Mouse (Mus musculus): ENCODE data around the gene Trib2. TPM values are rescaled to one million over a fixed set of nuclear protein-coding genes. Genes with fewer than 3 reads are reported as not detected.

Trib2 gene
- 62.0 and 67.3 TPM in 2 replicates for polyA plus RNA-seq (2014; fragmentation: Nextera tagmentation; extraction: Ambion mirVana)

GRCm38 (mm10) chr12:15816740-15817178 is at the start of gene Trib2:
Gene Trib2 (minus strand): TSS chr12:15816922.
- Histone ChIP-seq H3K4me1 (ENCODE audit: control insufficient read depth, insufficient read depth, low read length) (peaks cover 10% of the 10 kb centered on the region), H3K9me3 (ENCODE audit: control insufficient read depth, low read length) (no peaks in the 10 kb centered on the region), H3K36me3 (ENCODE audit: control insufficient read depth, insufficient read depth, low read length) (no peaks in the 10 kb centered on the region), H3K27me3 (replicated peaks; ENCODE audit: control insufficient read depth, insufficient read depth, low read length) (no peaks in the 10 kb centered on the region), H3K27ac (replicated peaks; ENCODE audit: low read depth, low read length) (peak within 1 kb of the TSS; percentile 98), H3K4me2 (ENCODE audit: low read depth, low read length) (peak within 1 kb of the TSS; percentile 77), H3K4me3 (ENCODE audit: low read depth, low read length) (peak within 1 kb of the TSS; percentile 70), H3K9ac (ENCODE audit: low read depth, low read length) (peak within 1 kb of the TSS; percentile 90)
- peak; percentile 92 for ATAC-seq (ENCODE audit: low read depth)
- peak; percentile 97 for DNase-seq (ENCODE audit: low spot score)
- WGBS: under 1% methylated on average over 33 of the region's 50 CpGs

GRCm38 (mm10) chr12:15858005-15858404 is 41.3 kb upstream of the Trib2 start:
- H3K27ac ChIP-seq (replicated peaks; ENCODE audit: low read depth, low read length): no peak overlapping the region
- ATAC-seq (ENCODE audit: low read depth) (no peak), DNase-seq (ENCODE audit: low spot score) (no peak)
- no peaks in the 10 kb centered on the region for H3K9me3 ChIP-seq (ENCODE audit: control insufficient read depth, low read length)
- no peaks in the 10 kb centered on the region for H3K36me3 ChIP-seq (ENCODE audit: control insufficient read depth, insufficient read depth, low read length)
- H3K27me3 ChIP-seq (replicated peaks; ENCODE audit: control insufficient read depth, insufficient read depth, low read length): no peaks in the 10 kb centered on the region
- H3K4me1 ChIP-seq (ENCODE audit: control insufficient read depth, insufficient read depth, low read length): no peaks in the 10 kb centered on the region
- H3K4me3 ChIP-seq (ENCODE audit: low read depth, low read length): no peak overlapping the region
- H3K4me2 ChIP-seq (ENCODE audit: low read depth, low read length): no peak overlapping the region
- no peak overlapping the region for H3K9ac ChIP-seq (ENCODE audit: low read depth, low read length)
- 91% methylated on average over 4 of the region's 4 CpGs for WGBS

- Histone ChIP-seq H3K4me1 (ENCODE audit: control insufficient read depth, insufficient read depth, low read length) (0 out of 2 replicates have a peak, but pooled peaks cover 5% of the 10 kb centered on the region), H3K9ac (ENCODE audit: low read depth, low read length) (no peak overlapping the region), H3K4me2 (ENCODE audit: low read depth, low read length) (no peak overlapping the region), H3K9me3 (ENCODE audit: control insufficient read depth, low read length) (no peaks in the 10 kb centered on the region), H3K27ac (replicated peaks; ENCODE audit: low read depth, low read length) (no peak overlapping the region), H3K27me3 (replicated peaks; ENCODE audit: control insufficient read depth, insufficient read depth, low read length) (no peaks in the 10 kb centered on the region), H3K36me3 (ENCODE audit: control insufficient read depth, insufficient read depth, low read length) (no peaks in the 10 kb centered on the region), H3K4me3 (ENCODE audit: low read depth, low read length) (no peak overlapping the region)
- WGBS: 50% methylated on average over 5 of the region's 5 CpGs
- ATAC-seq (ENCODE audit: low read depth): no peak
- no peak for DNase-seq (ENCODE audit: low spot score)
Observed at GRCm38 (mm10) chr12:15855891-15856290, 39.2 kb upstream of the Trib2 start.

GRCm38 (mm10) chr12:15852781-15853180 is 36.1 kb upstream of the Trib2 start:
- 33% methylated on average over 4 of the region's 4 CpGs for WGBS
- H3K4me1 ChIP-seq (ENCODE audit: control insufficient read depth, insufficient read depth, low read length): 0 out of 2 replicates have a peak, but pooled peaks cover 9% of the 10 kb centered on the region
- H3K9me3 ChIP-seq (ENCODE audit: control insufficient read depth, low read length): no peaks in the 10 kb centered on the region
- H3K4me3 ChIP-seq (ENCODE audit: low read depth, low read length): no peak overlapping the region
- no peak overlapping the region for H3K27ac ChIP-seq (replicated peaks; ENCODE audit: low read depth, low read length)
- ATAC-seq (ENCODE audit: low read depth) (peak; percentile 82; the same call in 1 of the 2 replicates), DNase-seq (ENCODE audit: low spot score) (peak; percentile 69)
- no peak overlapping the region for H3K4me2 ChIP-seq (ENCODE audit: low read depth, low read length)
- no peaks in the 10 kb centered on the region for H3K27me3 ChIP-seq (replicated peaks; ENCODE audit: control insufficient read depth, insufficient read depth, low read length)
- H3K36me3 ChIP-seq (ENCODE audit: control insufficient read depth, insufficient read depth, low read length): no peaks in the 10 kb centered on the region
- H3K9ac ChIP-seq (ENCODE audit: low read depth, low read length): no peak overlapping the region

GRCm38 (mm10) chr12:15852031-15852430 is 35.3 kb upstream of the Trib2 start:
- no peaks in the 10 kb centered on the region for H3K27me3 ChIP-seq (replicated peaks; ENCODE audit: control insufficient read depth, insufficient read depth, low read length)
- 0 out of 2 replicates have a peak, but pooled peaks cover 9% of the 10 kb centered on the region for H3K4me1 ChIP-seq (ENCODE audit: control insufficient read depth, insufficient read depth, low read length)
- no peak overlapping the region for H3K9ac ChIP-seq (ENCODE audit: low read depth, low read length)
- H3K4me3 ChIP-seq (ENCODE audit: low read depth, low read length): no peak overlapping the region
- WGBS: 76% methylated on average over 4 of the region's 4 CpGs
- no peaks in the 10 kb centered on the region for H3K36me3 ChIP-seq (ENCODE audit: control insufficient read depth, insufficient read depth, low read length)
- ATAC-seq (ENCODE audit: low read depth) (no peak), DNase-seq (ENCODE audit: low spot score) (no peak)
- no peaks in the 10 kb centered on the region for H3K9me3 ChIP-seq (ENCODE audit: control insufficient read depth, low read length)
- no peak overlapping the region for H3K4me2 ChIP-seq (ENCODE audit: low read depth, low read length)
- H3K27ac ChIP-seq (replicated peaks; ENCODE audit: low read depth, low read length): no peak overlapping the region

GRCm38 (mm10) chr12:15850441-15850895 is 33.7 kb upstream of the Trib2 start:
- H3K9ac ChIP-seq (ENCODE audit: low read depth, low read length): no peak overlapping the region
- DNase-seq (ENCODE audit: low spot score): no peak
- WGBS: 65% methylated on average over 8 of the region's 8 CpGs
- H3K9me3 ChIP-seq (ENCODE audit: control insufficient read depth, low read length): no peaks in the 10 kb centered on the region
- no peak overlapping the region for H3K4me3 ChIP-seq (ENCODE audit: low read depth, low read length)
- ATAC-seq (ENCODE audit: low read depth): no peak
- no peak overlapping the region for H3K4me2 ChIP-seq (ENCODE audit: low read depth, low read length)
- 0 out of 2 replicates have a peak, but pooled peaks cover 9% of the 10 kb centered on the region for H3K4me1 ChIP-seq (ENCODE audit: control insufficient read depth, insufficient read depth, low read length)
- no peaks in the 10 kb centered on the region for H3K36me3 ChIP-seq (ENCODE audit: control insufficient read depth, insufficient read depth, low read length)
- H3K27me3 ChIP-seq (replicated peaks; ENCODE audit: control insufficient read depth, insufficient read depth, low read length): no peaks in the 10 kb centered on the region
- no peak overlapping the region for H3K27ac ChIP-seq (replicated peaks; ENCODE audit: low read depth, low read length)

- H3K4me2 ChIP-seq (ENCODE audit: low read depth, low read length): no peak overlapping the region
- peak; percentile 34; the same call in 1 of the 2 replicates for ATAC-seq (ENCODE audit: low read depth)
- H3K4me3 ChIP-seq (ENCODE audit: low read depth, low read length): no peak overlapping the region
- peak; percentile 29 for DNase-seq (ENCODE audit: low spot score)
- no peaks in the 10 kb centered on the region for H3K27me3 ChIP-seq (replicated peaks; ENCODE audit: control insufficient read depth, insufficient read depth, low read length)
- whole genome bisulfite sequencing: 42% methylated on average over 3 of the region's 3 CpGs
- 0 out of 2 replicates have a peak, but pooled peaks cover 9% of the 10 kb centered on the region for H3K4me1 ChIP-seq (ENCODE audit: control insufficient read depth, insufficient read depth, low read length)
- no peak overlapping the region for H3K9ac ChIP-seq (ENCODE audit: low read depth, low read length)
- no peak overlapping the region for H3K27ac ChIP-seq (replicated peaks; ENCODE audit: low read depth, low read length)
- H3K9me3 ChIP-seq (ENCODE audit: control insufficient read depth, low read length): no peaks in the 10 kb centered on the region
- H3K36me3 ChIP-seq (ENCODE audit: control insufficient read depth, insufficient read depth, low read length): no peaks in the 10 kb centered on the region
Observed at GRCm38 (mm10) chr12:15849861-15850294, 33.2 kb upstream of the Trib2 start.

GRCm38 (mm10) chr12:15848391-15848790 is 31.7 kb upstream of the Trib2 start:
- Histone ChIP-seq H3K9ac (ENCODE audit: low read depth, low read length) (no peak overlapping the region), H3K4me3 (ENCODE audit: low read depth, low read length) (no peak overlapping the region), H3K36me3 (ENCODE audit: control insufficient read depth, insufficient read depth, low read length) (no peaks in the 10 kb centered on the region), H3K4me2 (ENCODE audit: low read depth, low read length) (no peak overlapping the region), H3K9me3 (ENCODE audit: control insufficient read depth, low read length) (no peaks in the 10 kb centered on the region), H3K4me1 (ENCODE audit: control insufficient read depth, insufficient read depth, low read length) (0 out of 2 replicates have a peak, but pooled peaks cover 9% of the 10 kb centered on the region), H3K27ac (replicated peaks; ENCODE audit: low read depth, low read length) (no peak overlapping the region), H3K27me3 (replicated peaks; ENCODE audit: control insufficient read depth, insufficient read depth, low read length) (no peaks in the 10 kb centered on the region)
- no peak for ATAC-seq (ENCODE audit: low read depth)
- DNase-seq (ENCODE audit: low spot score): no peak
- 78% methylated on average over 4 of the region's 4 CpGs for WGBS

GRCm38 (mm10) chr12:15844701-15845100 is 28.0 kb upstream of the Trib2 start:
- H3K4me2 ChIP-seq (ENCODE audit: low read depth, low read length): no peak overlapping the region
- H3K9ac ChIP-seq (ENCODE audit: low read depth, low read length): no peak overlapping the region
- no peaks in the 10 kb centered on the region for H3K36me3 ChIP-seq (ENCODE audit: control insufficient read depth, insufficient read depth, low read length)
- 75% methylated on average over 3 of the region's 3 CpGs for WGBS
- H3K4me3 ChIP-seq (ENCODE audit: low read depth, low read length): no peak overlapping the region
- no peaks in the 10 kb centered on the region for H3K27me3 ChIP-seq (replicated peaks; ENCODE audit: control insufficient read depth, insufficient read depth, low read length)
- no peak overlapping the region for H3K27ac ChIP-seq (replicated peaks; ENCODE audit: low read depth, low read length)
- H3K9me3 ChIP-seq (ENCODE audit: control insufficient read depth, low read length): no peaks in the 10 kb centered on the region
- no peak for ATAC-seq (ENCODE audit: low read depth)
- DNase-seq (ENCODE audit: low spot score): no peak
- H3K4me1 ChIP-seq (ENCODE audit: control insufficient read depth, insufficient read depth, low read length): 0 out of 2 replicates have a peak, but pooled peaks cover 1% of the 10 kb centered on the region
